Mouse (Mus musculus) stomach, postnatal 0 days (tissue): ENCODE data around the gene Palm. TPM values are rescaled to one million over a fixed set of nuclear protein-coding genes. Genes with fewer than 3 reads are reported as not detected.
A peak's percentile ranks its signal among the peaks of the same experiment; 100 is the strongest.

Experiments
- ATAC-seq: fragments of 200-750 bp; cut with Nextera tagmentation; 2 replicates; pipeline ENCODE4 v1.8.0; 2017; ENCODE audit not compliant: low FRiP score, low TSS enrichment
- DNase-seq: peaks from one replicate; pipeline ENCODE4 v3.0.0-alpha.2; 2016; ENCODE audit warnings: low spot score
- H3K27ac ChIP-seq: fragments of 300-500 bp; sonication (generic); replicated peaks from 2 replicates; pipeline ENCODE4 v1.5.1; 2014; ENCODE audit warnings: mild to moderate bottlenecking, control low read depth
- H3K27me3 ChIP-seq: fragments of 300-500 bp; sonication (generic); 2 replicates; pipeline ENCODE4 v1.6.1; 2014; ENCODE audit warnings: low read length; ENCODE audit not compliant: control insufficient read depth, insufficient read depth
- H3K36me3 ChIP-seq: fragments of 300-500 bp; sonication (generic); 2 replicates; pipeline ENCODE4 v1.6.1; 2014; ENCODE audit warnings: low read length, mixed read lengths; ENCODE audit not compliant: control insufficient read depth, insufficient read depth
- H3K4me1 ChIP-seq: fragments of 300-500 bp; sonication (generic); replicated peaks from 2 replicates; pipeline ENCODE4 v1.6.1; 2014; ENCODE audit warnings: antibody characterized with exemption; ENCODE audit not compliant: control insufficient read depth, insufficient read depth
- H3K4me2 ChIP-seq: fragments of 300-500 bp; sonication (generic); replicated peaks from 2 replicates; pipeline ENCODE4 v1.6.1; 2014; ENCODE audit warnings: low read depth, mild to moderate bottlenecking, control low read depth, moderate library complexity
- H3K4me3 ChIP-seq: fragments of 300-500 bp; sonication (generic); 2 replicates; pipeline ENCODE4 v1.5.1; 2014; ENCODE audit warnings: low read depth, low read length, control low read depth
- H3K9ac ChIP-seq: fragments of 300-500 bp; sonication (generic); 2 replicates; pipeline ENCODE4 v1.6.1; 2014; ENCODE audit warnings: mild to moderate bottlenecking, low read length, control low read depth, mixed read lengths
- H3K9me3 ChIP-seq: fragments of 300-500 bp; sonication (generic); 2 replicates; pipeline ENCODE4 v1.6.1; 2016; ENCODE audit warnings: low read length; ENCODE audit not compliant: control insufficient read depth
- CTCF ChIP-seq: IDR thresholded peaks from 2 replicates; pipeline ENCODE4 v1.5.1; 2016; ENCODE audit warnings: antibody characterized with exemption, low read depth, mild to moderate bottlenecking, moderate library complexity
- EP300 ChIP-seq: optimal IDR thresholded peaks from 2 replicates; pipeline ENCODE3; 2016; ENCODE audit warnings: antibody characterized with exemption
- WGBS: fragments of 180-500 bp; shearing (Covaris S2); extraction: QIAGEN DNeasy Blood & Tissue Kit; methylation state at CpG from one replicate; pipeline ENCODE4 v1.1.7; 2014; 5-methylcytosine and 5-hydroxymethylcytosine counted together
- polyA plus RNA-seq: library from polyadenylated mRNA; unstranded; fragments of >200 nt; fragmentation: Nextera tagmentation; extraction: Ambion mirVana; gene quantifications from 2 replicates; pipeline ENCODE4 v1.2.1, GENCODE M21; 2015

Gene Palm
- polyA plus RNA-seq, 1 experiment from 2014 or later: 27.8 TPM

DNA sequence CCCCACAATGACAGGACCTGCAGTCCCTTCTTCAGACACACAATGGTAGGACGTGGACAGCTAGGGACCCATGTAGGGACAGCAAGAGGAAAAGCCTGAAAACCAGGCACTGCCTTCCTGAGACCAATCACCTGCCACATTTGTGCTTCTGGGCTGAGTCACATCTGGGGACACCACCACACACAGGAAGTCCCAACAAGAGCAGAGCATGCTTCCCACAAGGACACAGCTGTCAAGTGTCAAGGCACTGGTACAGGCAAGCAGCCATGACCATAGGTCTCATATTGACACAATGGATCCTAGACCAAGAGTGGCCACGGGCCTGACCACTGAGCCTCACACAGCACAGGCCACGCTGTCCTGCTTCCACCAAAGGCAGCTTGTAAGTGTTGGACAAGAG, 30.5 kb upstream of the Palm start:
- no peak for DNase-seq
- TF ChIP-seq CTCF: no peak
- no peak for TF ChIP-seq EP300
- no peak overlapping the region for H3K4me3 ChIP-seq
- no peaks in the 10 kb centered on the region for H3K27me3 ChIP-seq
- no peaks in the 10 kb centered on the region for H3K9me3 ChIP-seq
- no peak for ATAC-seq
- H3K4me2 ChIP-seq: no peak overlapping the region
- peaks cover 22% of the 10 kb centered on the region for H3K36me3 ChIP-seq
- 85% methylated on average over 3 of the region's 3 CpGs for WGBS
- H3K9ac ChIP-seq: no peak overlapping the region
- peaks cover 8% of the 10 kb centered on the region for H3K4me1 ChIP-seq
- H3K27ac ChIP-seq: no peak overlapping the region

DNA sequence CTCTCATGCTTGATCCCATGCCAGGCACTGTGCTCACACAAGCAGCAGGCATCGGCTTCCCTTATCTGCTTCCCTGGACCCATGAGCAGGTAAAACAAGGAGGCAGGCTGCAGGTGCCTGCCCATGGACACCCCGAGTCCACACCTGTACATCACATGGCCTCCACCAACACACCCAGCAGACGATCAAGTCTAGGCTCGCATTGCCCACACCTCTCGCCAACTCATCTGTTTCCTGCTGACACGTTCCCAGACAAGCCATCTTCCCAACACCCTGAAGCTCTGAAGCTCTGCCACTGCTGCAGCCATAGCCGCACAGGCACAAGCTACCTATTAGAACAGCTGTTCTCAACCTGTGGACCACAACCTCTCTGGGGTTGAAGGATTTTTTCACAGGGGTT, 29.1 kb upstream of the Palm start:
- WGBS: 54% methylated on average over 7 of the region's 7 CpGs
- Histone ChIP-seq H3K4me3 (no peak overlapping the region), H3K4me1 (peaks cover 8% of the 10 kb centered on the region), H3K4me2 (no peak overlapping the region), H3K9ac (no peak overlapping the region; the same call in 1 of the 2 replicates), H3K36me3 (peaks cover 16% of the 10 kb centered on the region), H3K9me3 (no peaks in the 10 kb centered on the region), H3K27ac (0 out of 2 replicates have a peak overlapping the region, but pooled peaks have one; percentile 18), H3K27me3 (no peaks in the 10 kb centered on the region)
- TF ChIP-seq CTCF: no peak
- TF ChIP-seq EP300: no peak
- no peak for ATAC-seq
- DNase-seq: no peak

DNA sequence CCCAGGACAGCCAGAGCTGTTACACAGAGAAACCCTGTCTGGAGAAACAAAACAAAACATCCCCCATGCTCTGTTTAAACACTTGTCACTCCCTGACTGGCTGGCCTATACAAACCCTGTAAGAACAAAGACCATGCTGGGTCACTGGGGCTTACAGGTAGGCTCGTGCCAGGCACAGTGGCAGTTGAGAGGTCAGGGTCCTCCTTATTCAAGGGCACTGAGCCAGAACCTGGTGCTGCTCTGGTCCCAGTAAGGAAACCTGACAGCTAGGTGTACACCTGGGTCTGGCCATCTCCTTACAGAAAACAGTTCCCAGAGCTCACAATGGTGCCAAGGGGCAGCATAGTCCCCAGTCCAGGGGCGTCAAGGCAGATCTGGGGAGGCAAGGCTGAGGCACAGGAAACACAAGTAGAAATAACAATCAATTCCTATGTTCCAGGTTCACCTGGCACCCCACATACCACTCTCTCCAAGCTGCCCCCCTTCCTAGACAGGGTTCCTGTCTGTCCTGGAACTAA, 28.1 kb upstream of the Palm start:
- Histone ChIP-seq H3K27ac (peak overlapping the region; percentile 96; the same call in 1 of the 2 replicates), H3K4me1 (peaks cover 8% of the 10 kb centered on the region)
- peak; percentile 30 for DNase-seq

DNA sequence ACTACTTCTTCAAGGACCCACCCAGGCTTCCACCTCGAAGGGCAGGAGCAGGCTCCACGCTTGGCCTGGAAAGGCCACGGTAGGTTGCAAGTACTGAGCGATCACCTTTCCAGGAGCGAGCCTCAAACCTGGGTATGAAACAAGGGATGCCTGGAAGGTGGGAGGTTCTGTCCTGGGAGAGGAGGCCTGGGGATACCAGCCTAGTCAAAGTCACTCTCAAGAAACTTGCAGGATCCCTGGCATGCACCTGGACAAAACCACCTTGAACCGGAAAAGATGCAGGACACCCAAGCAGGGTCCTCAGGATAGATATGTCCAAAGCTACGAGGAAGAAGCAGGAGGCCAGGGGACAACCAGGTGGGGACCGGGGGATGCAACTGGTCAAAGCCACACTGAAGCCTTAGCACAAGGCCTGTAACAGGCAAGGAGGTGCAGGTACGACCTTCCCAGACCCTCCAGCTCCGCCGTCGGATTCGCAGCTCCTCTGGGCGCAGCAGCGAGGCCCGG, 27.3 kb upstream of the Palm start:
- H3K27me3 ChIP-seq: no peaks in the 10 kb centered on the region
- DNase-seq: no peak
- 9% methylated on average over 12 of the region's 16 CpGs for WGBS

More for the DNA sequence above, 28.1 kb upstream of the Palm start:
- Histone ChIP-seq H3K9me3 (no peaks in the 10 kb centered on the region), H3K27me3 (no peaks in the 10 kb centered on the region), H3K4me3 (peak overlapping the region; percentile 87; the same call in 1 of the 2 replicates), H3K9ac (peak overlapping the region; percentile 96), H3K4me2 (peak overlapping the region; percentile 74), H3K36me3 (peaks cover 14% of the 10 kb centered on the region)
- WGBS: 55% methylated on average over 2 of the region's 2 CpGs
- TF ChIP-seq CTCF (no peak), EP300 (no peak)
- ATAC-seq: no peak

DNA sequence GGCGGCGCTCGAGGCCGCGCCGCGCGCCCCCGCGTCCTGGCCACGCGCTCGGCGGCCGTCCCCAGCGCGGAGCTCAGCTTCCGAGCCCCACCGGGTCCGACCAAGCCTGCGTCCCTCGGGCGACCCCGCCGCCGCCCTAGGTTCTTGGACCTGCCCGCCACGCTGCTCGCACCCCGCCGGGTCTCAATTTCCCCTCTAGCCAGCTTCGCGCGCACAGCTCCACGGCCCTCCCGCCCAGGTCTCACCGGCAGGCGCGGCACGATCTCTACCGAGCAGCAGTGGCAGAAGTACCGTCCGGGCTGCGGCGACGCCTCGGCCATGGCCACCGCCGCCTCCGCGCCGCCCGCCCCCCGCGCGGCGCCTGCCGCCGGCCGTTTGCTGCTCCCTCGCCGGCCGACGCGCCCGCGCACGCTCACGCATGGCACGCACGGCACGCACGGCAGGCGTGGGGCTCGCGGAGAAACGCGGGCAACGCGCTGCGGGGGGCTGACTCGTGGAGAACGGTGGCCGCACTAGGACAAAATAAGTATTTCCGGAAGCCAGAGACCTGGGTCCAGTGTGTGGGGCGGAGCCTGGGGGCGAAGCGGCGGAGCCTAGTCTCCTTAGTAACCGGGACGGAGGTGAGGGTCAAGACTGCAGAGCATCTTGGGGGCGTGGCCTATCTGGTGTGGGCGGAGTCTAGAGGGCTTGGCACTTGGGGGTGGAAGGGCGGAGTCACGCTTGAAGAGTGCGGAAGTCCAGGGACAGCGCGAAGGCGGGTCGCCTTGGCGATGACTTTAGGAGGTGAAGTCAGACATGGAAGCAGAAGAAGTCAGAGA, 26.7 kb upstream of the Palm start, which contains the start of gene Rnf126:
TSS of gene Rnf126 (minus strand) at position 445 of the 818 bp plus-strand sequence.
- H3K4me3 ChIP-seq: peak within 1 kb of the TSS; percentile 87
- H3K9ac ChIP-seq: peak within 1 kb of the TSS; percentile 96
- no peaks in the 10 kb centered on the region for H3K9me3 ChIP-seq
- DNase-seq (peak; percentile 98), ATAC-seq (peak; percentile 93)
- under 1% methylated on average over 78 of the region's 101 CpGs for WGBS
- peaks cover 4% of the 10 kb centered on the region for H3K36me3 ChIP-seq
- peaks cover 8% of the 10 kb centered on the region for H3K4me1 ChIP-seq
- H3K27me3 ChIP-seq: no peaks in the 10 kb centered on the region
- H3K4me2 ChIP-seq: peak within 1 kb of the TSS; percentile 74
- TF ChIP-seq EP300: no peak
- no peak for TF ChIP-seq CTCF
- H3K27ac ChIP-seq: peak within 1 kb of the TSS; percentile 96

More for the DNA sequence above, 27.3 kb upstream of the Palm start:
- Histone ChIP-seq H3K4me2 (peak overlapping the region; percentile 74), H3K9me3 (no peaks in the 10 kb centered on the region), H3K4me1 (peaks cover 8% of the 10 kb centered on the region), H3K27ac (peak overlapping the region; percentile 96), H3K4me3 (peak overlapping the region; percentile 87), H3K9ac (peak overlapping the region; percentile 96), H3K36me3 (peaks cover 10% of the 10 kb centered on the region)
- ATAC-seq: no peak
- TF ChIP-seq EP300 (no peak), CTCF (no peak)
